Mouse (Mus musculus): ENCODE measurements around the gene Tenm4. TPM values are rescaled to one million over a fixed set of nuclear protein-coding genes. Genes with fewer than 3 reads are reported as not detected.
"Not testable (repeated sequence)": the region's sequence is repeated elsewhere in the genome, so short reads cannot be mapped to it uniquely, and the experiment has no call there.

Gene Tenm4
- polyA plus RNA-seq, 1 experiment from 2014 or later: 51.6 TPM

DNA sequence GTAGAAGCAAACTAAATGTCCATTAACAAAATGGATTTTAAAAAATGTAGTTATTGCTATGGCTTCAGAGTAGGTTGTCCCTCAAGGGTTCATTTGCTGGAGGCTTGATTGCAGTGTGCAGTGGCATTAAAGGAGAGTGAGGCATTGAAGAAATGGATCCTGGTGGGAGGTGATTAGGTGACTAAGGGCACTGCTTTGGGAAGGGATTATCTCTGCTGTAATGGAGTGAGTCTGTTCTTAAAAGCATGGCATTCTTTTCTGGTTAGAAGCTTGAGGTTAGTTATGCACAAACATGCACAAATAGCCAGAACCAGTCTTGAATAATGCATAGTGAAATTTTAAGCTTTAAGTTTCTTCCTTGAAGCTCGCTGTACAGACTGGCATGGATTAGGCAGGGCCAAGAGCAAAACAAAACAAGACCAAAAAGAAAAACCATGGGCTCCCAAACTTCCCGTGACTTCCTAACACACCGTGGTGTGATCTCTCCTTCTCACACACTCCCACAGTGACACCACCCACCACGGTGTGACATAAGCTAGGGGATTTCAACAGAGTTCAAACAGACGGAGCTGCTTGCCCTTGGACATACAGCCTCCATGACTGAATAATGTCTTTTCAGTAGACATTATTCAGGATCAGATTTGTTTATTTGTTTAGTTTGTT is 772.8 kb downstream of the Tenm4 start:
- Histone ChIP-seq H3K36me3 (no peaks in the 10 kb centered on the region), H3K27ac (replicated peaks) (0 out of 2 replicates have a peak overlapping the region, but pooled peaks have one; percentile 40), H3K4me3 (replicated peaks) (no peak overlapping the region), H3K9me3 (replicated peaks) (no peaks in the 10 kb centered on the region), H3K9ac (no peak overlapping the region), H3K27me3 (no peaks in the 10 kb centered on the region), H3K4me1 (no peaks in the 10 kb centered on the region), H3K4me2 (replicated peaks) (no peak overlapping the region)
- 39% methylated on average over 5 of the region's 5 CpGs for WGBS
- 0 out of 2 replicates have a peak, but pooled peaks have one; percentile 15 for ATAC-seq (ENCODE audit: insufficient number of reproducible peaks, low FRiP score, low TSS enrichment, low read depth)

DNA sequence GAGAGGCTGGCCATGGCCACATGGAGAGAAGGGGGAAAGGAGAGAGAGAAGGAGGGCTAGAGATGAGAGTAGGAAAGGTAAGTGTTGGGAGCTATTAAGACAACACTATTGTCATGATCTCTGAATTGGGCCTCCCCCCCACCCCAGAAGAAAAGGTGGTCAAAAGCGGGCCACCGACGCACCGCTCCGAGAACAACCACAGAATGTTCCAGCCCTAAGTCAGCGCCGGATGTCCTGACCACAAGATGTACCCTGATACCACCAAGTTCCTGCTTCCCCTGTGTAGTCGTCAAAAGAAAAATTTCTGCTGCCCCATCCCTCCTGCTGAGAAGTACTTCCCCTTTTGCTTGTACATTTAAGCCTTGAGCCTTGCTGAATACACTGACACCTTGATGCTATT is 775.5 kb downstream of the Tenm4 start:
- not testable (repeated sequence) for H3K4me2 ChIP-seq (replicated peaks); H3K27me3 ChIP-seq; H3K27ac ChIP-seq (replicated peaks); H3K4me1 ChIP-seq; H3K4me3 ChIP-seq (replicated peaks); H3K9ac ChIP-seq; H3K36me3 ChIP-seq; H3K9me3 ChIP-seq (replicated peaks); ATAC-seq (ENCODE audit: insufficient number of reproducible peaks, low FRiP score, low TSS enrichment, low read depth)
- WGBS: 88% methylated on average over 8 of the region's 8 CpGs

DNA sequence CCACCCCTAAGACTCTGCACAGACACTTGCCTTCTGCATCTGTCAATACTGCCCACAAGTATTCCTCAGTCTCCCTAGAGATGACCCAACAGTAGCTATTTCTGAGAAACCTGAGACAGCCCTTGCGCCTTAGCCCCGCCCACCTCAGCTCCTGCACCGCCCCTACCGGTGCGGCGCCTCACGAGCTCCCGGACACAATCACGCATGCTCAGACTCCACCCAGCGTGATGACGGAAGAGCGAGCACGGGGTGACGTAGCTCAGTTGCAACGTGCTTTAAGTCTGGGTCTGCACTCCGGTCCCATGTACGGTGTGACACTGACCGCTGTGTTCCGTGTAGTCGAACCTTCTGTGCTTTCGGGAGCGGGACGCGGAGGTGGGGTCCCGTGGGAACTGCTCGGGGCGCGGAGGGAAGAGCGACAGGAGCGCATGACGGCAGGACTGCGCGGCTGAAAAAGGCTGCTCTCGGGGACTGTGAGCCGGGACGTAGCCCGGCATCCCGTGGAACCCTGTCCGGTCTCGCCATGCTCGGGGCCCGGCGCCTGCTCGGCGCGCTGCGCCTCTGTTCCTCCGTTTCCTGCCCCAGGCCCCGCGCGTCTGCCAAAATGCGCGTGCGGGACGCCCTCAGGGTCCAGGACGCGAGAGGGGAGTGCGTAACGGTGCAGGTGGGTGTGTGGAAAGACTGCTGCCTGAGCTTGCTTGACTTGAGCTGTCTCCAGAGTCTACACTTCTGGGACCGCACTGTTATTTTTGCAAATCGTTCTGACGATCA is 780.4 kb downstream of the Tenm4 start, which contains the start of gene Nars2:
TSS of gene Nars2 (plus strand) at position 225 of the 771 bp plus-strand sequence.
- peak within 1 kb of the TSS; percentile 92 for H3K27ac ChIP-seq (replicated peaks)
- WGBS: under 1% methylated on average over 62 of the region's 62 CpGs

DNA sequence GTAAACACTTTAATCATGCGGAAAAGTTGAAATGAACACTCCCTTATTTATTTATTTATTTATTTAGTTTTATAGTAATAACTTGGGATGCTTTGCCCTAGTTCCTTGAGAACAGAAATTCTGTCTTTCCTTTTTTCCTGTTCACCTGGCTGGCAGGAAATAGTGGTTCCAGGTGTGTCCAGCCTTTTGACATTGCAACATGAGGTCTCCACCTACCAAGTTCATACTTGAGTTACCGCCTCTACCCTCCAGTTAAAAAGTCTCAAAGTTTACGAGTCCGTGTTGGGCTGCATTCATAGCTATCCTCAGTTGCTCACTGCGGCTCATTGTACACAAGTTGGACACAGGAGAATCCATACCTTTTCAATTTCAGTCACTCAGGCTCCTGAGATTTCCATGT is 781.0 kb downstream of the Tenm4 start:
- 19% methylated on average over 5 of the region's 5 CpGs for WGBS
- no peaks in the 10 kb centered on the region for H3K9me3 ChIP-seq (replicated peaks)
- H3K4me3 ChIP-seq (replicated peaks): peak overlapping the region; percentile 89
- peaks cover 11% of the 10 kb centered on the region; the same call in 1 of the 2 replicates for H3K4me1 ChIP-seq
- 0 out of 2 replicates have a peak overlapping the region, but pooled peaks have one; percentile 92 for H3K27ac ChIP-seq (replicated peaks)
- H3K4me2 ChIP-seq (replicated peaks): peak overlapping the region; percentile 77
- H3K36me3 ChIP-seq: no peaks in the 10 kb centered on the region
- peak overlapping the region; percentile 71 for H3K9ac ChIP-seq
- no peaks in the 10 kb centered on the region for H3K27me3 ChIP-seq
- no peak for ATAC-seq (ENCODE audit: insufficient number of reproducible peaks, low FRiP score, low TSS enrichment, low read depth)

More for the DNA sequence above, 780.4 kb downstream of the Tenm4 start, which contains the start of gene Nars2:
- Histone ChIP-seq H3K4me2 (replicated peaks) (peak within 1 kb of the TSS; percentile 77), H3K4me3 (replicated peaks) (peak within 1 kb of the TSS; percentile 89), H3K36me3 (no peaks in the 10 kb centered on the region), H3K27me3 (no peaks in the 10 kb centered on the region), H3K9me3 (replicated peaks) (no peaks in the 10 kb centered on the region), H3K4me1 (peaks cover 11% of the 10 kb centered on the region; the same call in 1 of the 2 replicates), H3K9ac (peak within 1 kb of the TSS; percentile 71)
- ATAC-seq (ENCODE audit: insufficient number of reproducible peaks, low FRiP score, low TSS enrichment, low read depth): peak; percentile 98

DNA sequence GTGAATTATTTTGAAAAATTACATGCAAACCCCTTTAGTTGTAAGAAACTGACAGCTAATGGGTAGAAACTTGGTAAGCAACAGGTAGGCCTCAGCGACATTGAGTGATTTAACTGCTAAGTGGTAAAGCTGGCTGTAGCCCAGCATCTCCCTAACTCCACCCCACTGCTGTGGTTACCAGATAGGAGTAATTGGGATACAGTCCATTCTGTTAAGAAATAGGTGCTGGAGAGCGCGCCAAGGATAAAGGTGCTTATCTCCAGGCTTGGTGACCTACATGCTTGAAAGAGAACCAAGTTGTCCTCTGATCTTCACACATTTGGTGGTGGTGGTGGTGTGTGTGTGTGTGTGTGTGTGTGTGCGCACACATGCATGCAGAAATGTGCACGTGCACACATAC is 788.1 kb downstream of the Tenm4 start:
- Histone ChIP-seq H3K9ac (no peak overlapping the region), H3K4me3 (replicated peaks) (no peak overlapping the region), H3K27ac (replicated peaks) (no peak overlapping the region), H3K27me3 (no peaks in the 10 kb centered on the region), H3K36me3 (peaks cover 30% of the 10 kb centered on the region), H3K4me2 (replicated peaks) (no peak overlapping the region), H3K4me1 (no peaks in the 10 kb centered on the region), H3K9me3 (replicated peaks) (no peaks in the 10 kb centered on the region)
- ATAC-seq (ENCODE audit: insufficient number of reproducible peaks, low FRiP score, low TSS enrichment, low read depth): no peak
- WGBS: 84% methylated on average over 5 of the region's 5 CpGs

MicroRNAs within 50 kb of the gene (microRNA counts, 519-probe panel; counts per million panel counts)
- microRNA mmu-miR-708: 2,455 counts per million, percentile 56 among the panel's probes with 10 or more counts

Small RNAs within 50 kb of the gene (microRNA-seq; reads per million reads assigned to microRNA genes)
- gene Mir6394 (ENCODE audit: borderline number of aligned reads) (not detected), gene Mir708 (ENCODE audit: borderline number of aligned reads) (2,763 reads per million, percentile 85 among the genes with 10 or more reads in this experiment)

All from embryonic facial prominence, embryonic 15.5 days (tissue).